Mouse (Mus musculus): Measurements from ENCODE around the gene Hoxc9.

Hoxc9 gene

DNA sequence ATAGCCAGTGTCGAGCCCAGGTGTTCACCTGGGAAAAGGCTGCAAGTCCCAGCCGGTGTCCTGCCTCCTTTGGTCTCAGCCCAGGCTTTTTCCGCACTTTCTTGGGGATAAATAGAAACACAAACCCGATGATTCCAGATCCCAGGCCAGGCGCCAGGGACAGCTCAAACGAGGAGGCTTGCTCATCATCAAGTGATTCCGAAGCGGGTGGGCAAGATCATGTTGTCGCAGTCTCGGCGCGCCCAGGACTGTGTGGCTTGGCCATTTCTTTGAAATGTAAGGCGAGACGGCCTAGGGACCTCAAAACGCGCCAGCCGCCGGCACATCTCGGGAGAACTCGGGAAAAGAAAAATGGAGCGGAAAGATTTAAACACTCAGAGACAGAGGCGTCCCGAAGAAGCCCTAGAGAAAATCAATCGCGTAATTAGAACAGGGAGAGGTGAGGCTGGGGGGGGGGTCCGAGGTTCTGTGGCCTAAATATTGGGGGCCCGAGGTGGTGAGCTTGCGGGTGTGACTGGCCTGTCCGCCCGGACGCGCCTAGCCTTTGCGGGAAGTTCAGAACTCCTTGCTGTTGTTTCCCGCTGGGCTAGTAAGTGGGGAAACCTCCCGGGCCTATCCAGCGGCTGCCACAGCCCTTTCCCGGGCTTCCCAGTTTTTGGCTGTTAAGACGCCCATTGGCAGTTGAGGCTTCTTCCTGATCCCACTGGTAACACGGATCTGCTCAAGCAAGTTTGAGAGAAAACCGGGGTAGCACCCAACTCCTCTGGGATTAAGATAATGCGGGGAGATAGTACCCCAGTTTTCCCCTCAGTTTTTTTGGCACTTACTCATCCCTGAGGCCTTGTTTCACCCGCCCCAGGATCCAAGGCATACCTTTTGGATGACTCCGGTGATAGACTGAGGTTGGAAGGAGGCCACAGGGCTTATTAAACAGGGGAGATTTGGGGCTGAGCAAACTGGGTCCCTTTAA lies 51.3 kb downstream of the Hoxc9 start:
- DNase-seq = no peak

DNA sequence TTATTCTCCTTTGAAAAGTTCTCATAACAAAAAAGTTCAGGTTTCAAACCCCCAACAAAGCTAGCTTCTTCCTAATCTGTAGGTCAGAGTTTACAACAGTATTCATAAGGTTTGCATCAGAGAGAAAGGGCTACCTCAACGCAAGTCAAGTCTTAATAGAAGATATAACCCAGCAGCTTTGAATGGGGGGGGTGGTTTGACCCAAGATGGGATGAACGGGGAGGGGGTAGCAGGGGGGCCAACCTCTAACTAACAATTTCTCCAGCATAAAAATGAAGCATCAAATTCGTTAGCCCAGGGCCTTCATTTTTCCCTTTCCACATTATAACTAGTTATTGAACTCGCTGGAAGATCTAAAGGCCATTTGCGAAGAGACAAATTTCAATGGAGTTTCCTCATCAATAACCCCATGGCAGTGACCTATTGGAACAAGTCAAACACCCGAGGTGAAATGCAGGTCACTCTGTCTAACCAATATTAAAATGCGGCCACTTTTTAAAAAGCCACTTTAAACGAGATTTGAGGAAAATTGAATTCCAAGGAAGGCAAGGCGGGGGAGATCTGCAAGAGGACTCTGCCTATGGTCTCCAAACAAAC lies 52.8 kb downstream of the Hoxc9 start:
- no peak for DNase-seq

DNA sequence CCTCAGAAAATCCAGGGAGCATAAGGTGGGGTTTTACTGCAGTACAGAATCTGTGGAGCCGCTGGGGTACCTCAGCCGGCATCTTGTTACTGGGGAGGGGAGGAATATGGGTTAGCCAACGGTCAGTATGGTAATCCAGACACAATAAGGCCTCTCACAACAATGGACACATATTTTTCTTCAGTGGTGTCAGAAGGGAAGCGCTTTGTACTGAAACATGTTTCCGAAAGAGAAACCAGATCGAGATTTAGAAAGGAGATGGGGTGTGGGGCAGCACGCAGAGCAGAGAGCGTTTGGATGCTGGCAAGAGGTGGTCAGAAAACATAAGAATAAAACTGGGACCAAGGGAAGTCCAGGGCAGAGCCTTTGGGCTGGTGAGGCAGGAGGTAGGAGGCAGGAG lies 53.9 kb downstream of the Hoxc9 start:
- no peak for DNase-seq

DNA sequence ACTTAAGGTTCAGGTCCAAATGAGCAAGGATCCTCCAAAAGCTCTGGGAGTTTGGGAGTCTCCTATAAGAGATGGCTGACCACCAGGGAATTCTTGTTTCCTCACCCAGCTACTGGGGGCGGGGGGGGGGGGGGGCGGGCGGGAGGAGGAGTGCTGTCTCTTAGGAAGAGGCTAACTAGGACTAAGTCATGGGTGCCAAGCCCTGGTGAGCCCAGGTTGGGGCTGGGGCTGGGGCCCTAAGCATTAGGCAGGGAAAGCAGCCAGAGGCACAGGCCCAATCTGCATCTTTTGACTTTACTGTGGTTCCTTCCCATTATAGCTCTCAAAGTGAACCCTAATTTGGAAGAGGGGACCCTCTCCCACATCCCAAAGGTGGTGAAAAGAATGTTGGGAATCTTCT lies 55.9 kb downstream of the Hoxc9 start:
- DNase-seq = no peak

DNA sequence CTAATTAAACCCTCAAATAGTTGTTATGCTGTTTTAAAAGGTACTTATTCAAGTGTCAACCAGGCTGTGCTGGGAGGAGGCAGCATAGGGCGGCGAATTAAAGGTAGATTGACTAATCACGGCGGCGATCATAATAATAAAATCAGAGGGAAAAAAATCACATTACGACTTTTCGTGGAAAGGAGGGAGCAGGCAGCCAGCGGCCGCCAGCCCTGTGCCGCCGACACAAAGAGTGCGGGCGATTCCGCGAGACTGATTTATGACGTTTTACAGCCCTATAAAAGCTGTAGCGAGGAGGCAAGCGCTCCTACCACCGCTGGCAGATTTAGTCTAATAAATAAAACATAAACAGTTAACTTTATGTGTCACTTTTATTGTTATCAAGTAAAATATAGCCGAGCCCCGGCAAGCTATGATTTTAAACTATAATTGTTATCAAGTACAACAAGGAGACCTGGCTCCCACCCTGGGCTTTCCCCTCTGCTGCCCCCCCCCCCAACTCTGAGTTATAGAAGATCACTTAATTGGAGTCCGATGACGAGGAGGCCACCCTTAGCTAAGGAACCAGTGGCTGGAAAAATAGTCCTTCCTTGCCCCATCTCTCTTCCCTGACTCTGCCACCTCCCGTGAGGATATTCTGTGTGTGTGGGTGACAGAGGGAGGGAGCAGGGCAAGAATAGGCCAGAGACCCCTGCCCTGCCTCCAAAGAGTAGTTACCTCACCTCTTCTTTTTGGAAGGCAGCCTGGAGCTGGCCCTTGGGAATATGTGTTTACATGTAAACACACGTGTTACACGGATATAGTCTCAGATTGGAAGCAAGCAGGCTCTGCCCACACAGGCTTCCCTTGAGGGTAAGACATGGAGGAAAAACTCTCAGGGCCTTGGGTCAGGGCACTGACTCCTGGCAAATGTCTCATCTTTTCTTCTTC lies 56.7 kb downstream of the Hoxc9 start:
- DNase-seq = no peak

DNA sequence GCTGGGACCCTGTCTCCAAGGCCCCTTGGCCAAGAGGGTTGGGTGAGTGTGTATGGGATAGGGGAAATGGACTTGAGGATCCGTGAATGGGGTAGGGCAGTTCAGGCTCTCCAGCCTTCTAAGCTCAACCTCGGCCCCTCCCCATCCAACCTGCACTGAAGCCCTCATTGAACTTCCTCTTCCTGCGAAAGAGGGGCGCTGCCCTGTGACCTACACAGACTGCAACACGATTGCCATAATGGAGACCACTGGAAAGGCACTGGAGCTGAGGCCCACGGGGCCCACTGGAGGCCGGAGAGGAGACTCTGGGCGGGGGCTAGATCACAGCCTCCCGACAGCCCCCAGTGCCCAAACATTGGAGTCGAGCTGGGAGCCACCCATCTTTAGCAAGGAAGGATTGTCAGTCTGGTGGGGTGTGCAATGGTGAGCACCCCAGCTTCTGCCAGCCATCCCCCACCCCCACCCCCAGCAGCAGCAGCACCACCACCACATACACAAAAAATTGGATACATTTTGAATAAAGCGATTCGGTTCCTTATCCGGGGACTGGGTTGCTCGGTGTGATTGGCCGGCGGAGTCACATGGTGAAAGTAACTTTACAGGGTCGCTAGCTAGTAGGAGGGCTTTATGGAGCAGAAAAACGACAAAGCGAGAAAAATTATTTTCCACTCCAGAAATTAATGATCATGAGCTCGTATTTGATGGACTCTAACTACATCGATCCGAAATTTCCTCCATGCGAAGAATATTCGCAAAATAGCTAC lies 58.0 kb downstream of the Hoxc9 start:
- no peak for DNase-seq

Data from cerebellum, adult 18-20 months (tissue).